Mouse (Mus musculus) cortical plate, adult 2 months (tissue): ENCODE data around the gene Adamtsl4.

ENCODE experiments used
- CTCF ChIP-seq: fragments of 200-500 bp; IDR thresholded peaks from 2 replicates; pipeline ENCODE4 v1.5.1; 2011; ENCODE audit warnings: mild to moderate bottlenecking, control low read depth, low read length; ENCODE audit not compliant: insufficient read depth; ENCODE audit errors: extremely low read depth
- POLR2A ChIP-seq: fragments of 200-500 bp; IDR thresholded peaks from 2 replicates; pipeline ENCODE4 v1.6.1; 2011; ENCODE audit warnings: mild to moderate bottlenecking, low read length, control low read depth; ENCODE audit not compliant: insufficient read depth; ENCODE audit errors: extremely low read depth

DNA sequence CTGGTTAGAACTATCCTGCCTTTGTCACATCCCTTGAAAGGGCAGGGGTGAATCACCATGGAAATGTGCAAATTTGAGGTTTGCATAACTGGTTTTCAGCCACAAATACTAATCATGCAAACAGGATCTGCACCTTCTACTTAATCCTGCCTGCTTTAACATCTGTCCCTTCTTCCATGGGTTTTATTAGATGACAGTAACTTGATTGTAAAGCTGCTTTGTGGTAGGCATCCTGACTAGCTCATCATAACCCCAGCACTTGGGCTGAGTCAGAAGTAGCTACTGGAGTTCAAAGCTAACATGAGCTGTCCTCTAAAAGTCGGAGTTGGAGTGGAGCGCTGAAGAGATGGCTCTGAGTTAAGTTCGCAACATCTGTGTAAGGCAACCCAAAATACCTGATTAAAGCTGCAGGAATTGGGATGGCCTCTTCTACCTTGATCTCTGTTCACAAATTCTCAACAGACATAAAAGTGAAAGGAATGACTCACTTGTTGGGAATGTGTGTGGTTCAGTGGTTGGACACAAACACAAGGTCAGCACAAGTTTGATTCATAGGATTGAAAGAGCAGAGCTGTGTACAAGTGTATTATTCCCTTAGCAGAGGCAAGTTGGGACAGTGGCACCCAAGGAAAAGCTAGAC lies 23.6 kb downstream of the Adamtsl4 start:
- TF ChIP-seq CTCF (no peak), POLR2A (no peak)
